Mouse (Mus musculus): ENCODE data around the gene Pde4b. TPM values are rescaled to one million over a fixed set of nuclear protein-coding genes. Genes with fewer than 3 reads are reported as not detected.

Gene Pde4b
- 100 to 1,000 TPM; 202 to 258 TPM for total RNA-seq (2023)

GRCm38 (mm10) chr4:102087091-102087565 lies at the start of gene Pde4b:
Gene Pde4b, plus strand, starts transcription at chr4:102087543.

Other genes with a start within 250 kb of the Pde4b start
- not detected for gene B020004J07Rik, start 243.5 kb upstream of the Pde4b start, total RNA-seq (2023)
- gene C130073F10Rik, start 193.8 kb upstream of the Pde4b start, total RNA-seq (2023), result not detected
- gene Gm12800, start 178.4 kb upstream of the Pde4b start, total RNA-seq (2023), result not detected
- not detected for gene Gm12794, start 147.1 kb upstream of the Pde4b start, total RNA-seq (2023)
- not detected for gene Gm12790, start 106.5 kb upstream of the Pde4b start, total RNA-seq (2023)
- not detected for gene Gm12789, start 100.9 kb upstream of the Pde4b start, total RNA-seq (2023)

All from monocyte, adult 59 days (primary cell).